Comparison of ENCODE assay signal across 27 mouse cellular contexts in genomic region chr12:83295031-83295430, GRCm38 (mm10).
DNase-seq lines count a peak whose midpoint lies in the region; ATAC-seq lines count a peak whose summit lies in the region.
"Had no signal": no experiment of that assay in that cellular context is flagged by ENCODE, and none has a peak within 500 bp of the region (broad histone marks: within the 10 kb centered on the region; RNA-seq: fewer than 3 reads in every experiment).

No protein-coding gene starts in this region.

- H3K9ac ChIP-seq in hindbrain, embryonic 13.5 days = no peak overlapping the region
- H3K9ac ChIP-seq: embryonic facial prominence, embryonic 13.5 days; embryonic facial prominence, embryonic 15.5 days; forebrain, embryonic 12.5 days had no signal

- no peaks in the 10 kb centered on the region for H3K9me3 ChIP-seq in hindbrain, embryonic 10.5 days
- H3K9me3 ChIP-seq in hindbrain, embryonic 13.5 days = no peaks in the 10 kb centered on the region
- H3K9me3 ChIP-seq: embryonic facial prominence, embryonic 13.5 days; embryonic facial prominence, embryonic 15.5 days; forebrain, embryonic 10.5 days; forebrain, embryonic 12.5 days had no signal

- DNase-seq in embryo, embryonic 10.5 days (ENCODE audit: low spot score) = peak; percentile 18
- DNase-seq in embryo, embryonic 11 days = no peak
- DNase-seq in hindbrain, embryonic 10.5 days (ENCODE audit: low spot score) = no peak
- peak; percentile 84 for DNase-seq in Muller cell, postnatal 12 days (ENCODE audit: inconsistent ontology term)
- DNase-seq in retina, postnatal 1 day = peak; percentile 70
- DNase-seq: adrenal gland, adult 2 months; adrenal gland, postnatal 10 days; adrenal gland, postnatal 25 days; B cell, adult 2 months; cerebellum, adult 11 months; cerebellum, adult 18-20 months; cerebellum, adult 8-10 months; cerebellum, adult 9-11 months; cerebellum, postnatal 14 days; cerebellum, postnatal 36 days had no signal

- peaks cover 21% of the 10 kb centered on the region for H3K4me1 ChIP-seq in hindbrain, embryonic 10.5 days (replicated peaks)
- peaks cover 11% of the 10 kb centered on the region for H3K4me1 ChIP-seq in hindbrain, embryonic 13.5 days (replicated peaks)
- H3K4me1 ChIP-seq: embryonic facial prominence, embryonic 13.5 days; embryonic facial prominence, embryonic 15.5 days had no signal

- no peak overlapping the region for H3K4me3 ChIP-seq in hindbrain, embryonic 10.5 days
- H3K4me3 ChIP-seq in hindbrain, embryonic 13.5 days = no peak overlapping the region
- H3K4me3 ChIP-seq: embryonic facial prominence, embryonic 13.5 days; embryonic facial prominence, embryonic 15.5 days; erythroblast, embryonic 14.5 days; forebrain, embryonic 10.5 days; forebrain, embryonic 12.5 days had no signal

- H3K4me2 ChIP-seq in hindbrain, embryonic 13.5 days = no peak overlapping the region
- H3K4me2 ChIP-seq: embryonic facial prominence, embryonic 13.5 days; embryonic facial prominence, embryonic 15.5 days; forebrain, embryonic 12.5 days had no signal

- WGBS in hindbrain, embryonic 10.5 days = 43% methylated on average over 8 of the region's 8 CpGs
- WGBS in hindbrain, embryonic 13.5 days = 49% methylated on average over 8 of the region's 8 CpGs

- H3K27me3 ChIP-seq in hindbrain, embryonic 10.5 days (ENCODE audit: insufficient read depth, poor library complexity, severe bottlenecking) = no peaks in the 10 kb centered on the region
- H3K27me3 ChIP-seq in hindbrain, embryonic 13.5 days = no peaks in the 10 kb centered on the region
- H3K27me3 ChIP-seq: CH12.LX; embryonic facial prominence, embryonic 13.5 days; embryonic facial prominence, embryonic 15.5 days; forebrain, embryonic 12.5 days had no signal

- 0 out of 2 replicates have a peak overlapping the region, but pooled peaks have one; percentile 29 for H3K27ac ChIP-seq in hindbrain, embryonic 10.5 days
- no peak overlapping the region for H3K27ac ChIP-seq in hindbrain, embryonic 13.5 days
- H3K27ac ChIP-seq: embryonic facial prominence, embryonic 13.5 days; embryonic facial prominence, embryonic 15.5 days; forebrain, embryonic 10.5 days; forebrain, embryonic 12.5 days had no signal

- no peak for ATAC-seq in hindbrain, embryonic 13.5 days (ENCODE audit: low FRiP score)
- ATAC-seq in activated CD4-positive, CD25-positive, alpha-beta regulatory T cell, adult 4 months = no peak
- ATAC-seq: CD4-positive, CD25-positive, alpha-beta regulatory T cell, adult 4 months; forebrain, embryonic 14.5 days; forebrain, embryonic 16.5 days; Patski had no signal

- no peaks in the 10 kb centered on the region for H3K36me3 ChIP-seq in hindbrain, embryonic 10.5 days
- H3K36me3 ChIP-seq in hindbrain, embryonic 13.5 days = no peaks in the 10 kb centered on the region
- H3K36me3 ChIP-seq: embryonic facial prominence, embryonic 13.5 days; embryonic facial prominence, embryonic 15.5 days; forebrain, embryonic 10.5 days; forebrain, embryonic 12.5 days had no signal

Comparison
In these comparisons a context has a peak if more than half of its experiments do, and no peak if none do; other contexts are left out.
1. DNase-seq: peak in embryo, embryonic 10.5 days (single experiment), Muller cell, postnatal 12 days (single experiment) and retina, postnatal 1 day (single experiment); none in embryo, embryonic 11 days (single experiment) and hindbrain, embryonic 10.5 days (single experiment).